Mouse (Mus musculus): ENCODE measurements around the gene Ube2r2. TPM values are rescaled to one million over a fixed set of nuclear protein-coding genes. Genes with fewer than 3 reads are reported as not detected.

Ube2r2 gene
- total RNA-seq, 2 experiments from 2014 or later, result 77.3 to 81.1 TPM

- Histone ChIP-seq H3K27ac (no peak overlapping the region), H3K4me3 (no peak overlapping the region)
- DNase-seq (ENCODE audit: low spot score in 2 of 2), result no peak
- TF ChIP-seq CTCF (conservative IDR thresholded peaks at IDR 0.05), result no peak
These were observed 3.1 kb upstream of the Ube2r2 start for GRCm38 (mm10) chr4:41132471-41132870.

- TF ChIP-seq CTCF (conservative IDR thresholded peaks at IDR 0.05), result no peak
- Histone ChIP-seq H3K27ac (no peak overlapping the region), H3K4me3 (no peak overlapping the region)
- no peak for DNase-seq (ENCODE audit: low spot score in 2 of 2)
These were observed 1.8 kb upstream of the Ube2r2 start for GRCm38 (mm10) chr4:41133529-41134291.

GRCm38 (mm10) chr4:41134935-41135710, 420 bp upstream of the Ube2r2 start:
- TF ChIP-seq CTCF (conservative IDR thresholded peaks at IDR 0.05), result no peak
- peak overlapping the region; percentile 96 for H3K27ac ChIP-seq
- DNase-seq (ENCODE audit: low spot score in 2 of 2), result peak; percentile 52 to 55
- H3K4me3 ChIP-seq, result peak overlapping the region; percentile 82

- TF ChIP-seq CTCF (conservative IDR thresholded peaks at IDR 0.05), result no peak
- Histone ChIP-seq H3K4me3 (peak overlapping the region; percentile 82), H3K27ac (peak overlapping the region; percentile 96)
- no peak for DNase-seq (ENCODE audit: low spot score in 2 of 2)
These were observed 887 bp downstream of the Ube2r2 start for GRCm38 (mm10) chr4:41136454-41136805.

GRCm38 (mm10) chr4:41136811-41137210, 1.3 kb downstream of the Ube2r2 start:
- H3K27ac ChIP-seq, result peak overlapping the region; percentile 96
- no peak for TF ChIP-seq CTCF (conservative IDR thresholded peaks at IDR 0.05)
- peak overlapping the region; percentile 82 for H3K4me3 ChIP-seq
- no peak for DNase-seq (ENCODE audit: low spot score in 2 of 2)

- no peak for TF ChIP-seq CTCF (conservative IDR thresholded peaks at IDR 0.05)
- Histone ChIP-seq H3K4me3 (no peak overlapping the region), H3K27ac (no peak overlapping the region)
- no peak for DNase-seq (ENCODE audit: low spot score in 2 of 2)
These were observed 4.8 kb downstream of the Ube2r2 start for GRCm38 (mm10) chr4:41140174-41140875.

- TF ChIP-seq CTCF (conservative IDR thresholded peaks at IDR 0.05), result no peak
- H3K27ac ChIP-seq, result no peak overlapping the region
- DNase-seq (ENCODE audit: low spot score in 2 of 2), result no peak
- H3K4me3 ChIP-seq, result no peak overlapping the region
These were observed 7.1 kb downstream of the Ube2r2 start for GRCm38 (mm10) chr4:41142601-41143000.

GRCm38 (mm10) chr4:41149891-41150290, 14.3 kb downstream of the Ube2r2 start:
- TF ChIP-seq CTCF (conservative IDR thresholded peaks at IDR 0.05), result no peak
- Histone ChIP-seq H3K4me3 (no peak overlapping the region), H3K27ac (no peak overlapping the region)
- DNase-seq (ENCODE audit: low spot score in 2 of 2), result no peak

- DNase-seq (ENCODE audit: low spot score in 2 of 2), result no peak
- TF ChIP-seq CTCF (conservative IDR thresholded peaks at IDR 0.05), result no peak
- no peak overlapping the region for H3K27ac ChIP-seq
- no peak overlapping the region for H3K4me3 ChIP-seq
These were observed 15.6 kb downstream of the Ube2r2 start for GRCm38 (mm10) chr4:41151186-41151585.

- Histone ChIP-seq H3K4me3 (no peak overlapping the region), H3K27ac (no peak overlapping the region)
- TF ChIP-seq CTCF (conservative IDR thresholded peaks at IDR 0.05), result no peak
- no peak for DNase-seq (ENCODE audit: low spot score in 2 of 2)
These were observed 17.6 kb downstream of the Ube2r2 start for GRCm38 (mm10) chr4:41153146-41153545.

GRCm38 (mm10) chr4:41156961-41157360, 21.4 kb downstream of the Ube2r2 start:
- no peak for DNase-seq (ENCODE audit: low spot score in 2 of 2)
- Histone ChIP-seq H3K4me3 (no peak overlapping the region), H3K27ac (no peak overlapping the region)
- no peak for TF ChIP-seq CTCF (conservative IDR thresholded peaks at IDR 0.05)

- no peak overlapping the region for H3K4me3 ChIP-seq
- no peak for DNase-seq (ENCODE audit: low spot score in 2 of 2)
- no peak for TF ChIP-seq CTCF (conservative IDR thresholded peaks at IDR 0.05)
- no peak overlapping the region for H3K27ac ChIP-seq
These were observed 22.7 kb downstream of the Ube2r2 start for GRCm38 (mm10) chr4:41158251-41158650.

- TF ChIP-seq CTCF (conservative IDR thresholded peaks at IDR 0.05), result no peak
- Histone ChIP-seq H3K4me3 (no peak overlapping the region), H3K27ac (no peak overlapping the region)
- no peak for DNase-seq (ENCODE audit: low spot score in 2 of 2)
These were observed 25.7 kb downstream of the Ube2r2 start for GRCm38 (mm10) chr4:41161232-41161631.
